Mouse (Mus musculus) lung, postnatal 36 days (tissue): Measurements from ENCODE around the gene Btbd35f23.
"Not testable (repeated sequence)": the region's sequence is repeated elsewhere in the genome, so short reads cannot be mapped to it uniquely, and the experiment has no call there.

Source experiments
- DNase-seq: peaks from one replicate; pipeline ENCODE4 v3.0.0; 2022; ENCODE audit warnings: mixed read lengths

Btbd35f23 gene

DNA sequence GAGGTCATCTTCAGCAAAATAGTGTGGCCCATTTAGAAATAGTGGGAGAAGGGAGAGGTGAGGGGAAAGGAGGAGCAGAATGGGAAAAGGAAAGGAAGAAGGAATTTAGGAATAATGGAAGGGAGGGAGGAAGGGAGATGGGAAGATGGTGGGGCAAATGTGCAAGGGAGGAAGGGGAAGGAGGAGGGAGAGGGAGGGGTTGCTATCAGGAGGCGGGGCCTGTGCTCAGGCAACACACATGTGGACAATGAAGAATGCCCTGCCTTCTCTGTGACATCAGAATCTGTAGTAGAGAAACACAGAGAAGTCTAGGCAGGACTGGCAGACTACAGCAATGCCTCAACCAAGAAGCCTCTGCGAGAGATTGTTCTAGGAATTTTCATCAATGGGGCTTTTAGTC lies at the start of gene Btbd35f23:
Gene Btbd35f23 (plus strand): TSS at position 301 of the 400 bp plus-strand sequence.
- not testable (repeated sequence) for DNase-seq
